ENCODE assay signal across 11 mouse cellular contexts in the genomic region with DNA sequence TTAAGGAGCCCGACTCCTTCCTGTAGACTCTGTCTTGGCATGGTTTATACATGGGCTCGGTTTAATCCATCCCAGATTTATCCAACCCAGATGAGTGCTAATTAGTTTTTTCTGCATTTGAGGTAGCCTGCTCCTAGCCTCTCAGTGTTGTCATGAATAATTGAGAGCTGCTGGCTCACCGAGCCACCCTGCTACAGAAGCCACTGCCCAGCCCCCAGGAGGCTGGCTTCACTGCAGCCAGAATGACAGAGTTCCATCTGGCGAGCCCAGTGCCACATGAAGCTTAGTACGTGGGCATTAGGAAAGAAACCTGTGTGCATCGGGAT. TPM values are rescaled to one million over a fixed set of nuclear protein-coding genes. Genes with fewer than 3 reads are reported as not detected.
DNase-seq lines count a peak whose midpoint lies in the region; ATAC-seq lines count a peak whose summit lies in the region.
"Had no signal": no experiment of that assay in that cellular context is flagged by ENCODE, and none has a peak within 500 bp of the region (broad histone marks: within the 10 kb centered on the region; RNA-seq: fewer than 3 reads in every experiment).

No protein-coding gene starts in this region.

- no peaks in the 10 kb centered on the region for H3K27me3 ChIP-seq in neural tube, embryonic 13.5 days
- H3K27me3 ChIP-seq in forebrain, embryonic 11.5 days (ENCODE audit: control insufficient read depth, insufficient read depth, low read length) = no peaks in the 10 kb centered on the region
- H3K27me3 ChIP-seq in limb, embryonic 11.5 days (ENCODE audit: control insufficient read depth, insufficient read depth, low read length) = no peaks in the 10 kb centered on the region

- DNase-seq in neural tube, embryonic 10.5 days (ENCODE audit: extremely low spot score, low spot score) = no peak
- no peak for DNase-seq in forebrain, embryonic 11.5 days (ENCODE audit: low spot score)
- no peak for DNase-seq in limb, embryonic 11.5 days (ENCODE audit: low spot score)
- peak; percentile 56 for DNase-seq in retina, postnatal 1 day
- no peak for DNase-seq in thymus, postnatal 0 days (ENCODE audit: low spot score)
- no peak for DNase-seq in adrenal gland, postnatal 10 days
- DNase-seq in layer of hippocampus, postnatal 14 days (ENCODE audit: low spot score in 2 of 2) = no peak
- DNase-seq: heart, postnatal 14 days; layer of hippocampus, adult 9-11 months had no signal

- peak; percentile 65; the same call in 1 of the 2 replicates for ATAC-seq in neural tube, embryonic 13.5 days (ENCODE audit: low read depth)
- ATAC-seq in forebrain, embryonic 11.5 days (replicated peaks; ENCODE audit: low FRiP score) = 0 out of 2 replicates have a peak, but pooled peaks have one; percentile 42
- no peak for ATAC-seq in limb, embryonic 11.5 days (ENCODE audit: insufficient number of reproducible peaks, low FRiP score, low TSS enrichment, low read depth)

- H3K9me3 ChIP-seq in neural tube, embryonic 13.5 days = no peaks in the 10 kb centered on the region
- no peaks in the 10 kb centered on the region for H3K9me3 ChIP-seq in forebrain, embryonic 11.5 days (ENCODE audit: control insufficient read depth, low read length)
- H3K9me3 ChIP-seq in limb, embryonic 11.5 days (ENCODE audit: control insufficient read depth, low read length) = no peaks in the 10 kb centered on the region

- H3K4me3 ChIP-seq in neural tube, embryonic 13.5 days = no peak overlapping the region
- H3K4me3 ChIP-seq in forebrain, embryonic 11.5 days (ENCODE audit: low read depth, low read length) = no peak overlapping the region
- no peak overlapping the region for H3K4me3 ChIP-seq in limb, embryonic 11.5 days (ENCODE audit: low read depth, low read length)

- H3K36me3 ChIP-seq in neural tube, embryonic 13.5 days = no peaks in the 10 kb centered on the region
- no peaks in the 10 kb centered on the region for H3K36me3 ChIP-seq in forebrain, embryonic 11.5 days (ENCODE audit: control insufficient read depth, insufficient read depth, low read length)
- H3K36me3 ChIP-seq in limb, embryonic 11.5 days (ENCODE audit: control insufficient read depth, insufficient read depth, low read length) = no peaks in the 10 kb centered on the region

- H3K27ac ChIP-seq in neural tube, embryonic 13.5 days (replicated peaks) = peak overlapping the region; percentile 6; the same call in 1 of the 2 replicates
- no peak overlapping the region for H3K27ac ChIP-seq in forebrain, embryonic 11.5 days (ENCODE audit: low read depth, low read length)
- H3K27ac ChIP-seq in limb, embryonic 11.5 days (replicated peaks; ENCODE audit: low read depth, low read length) = peak overlapping the region; percentile 54; the same call in 1 of the 2 replicates

- no peak overlapping the region for H3K4me2 ChIP-seq in neural tube, embryonic 13.5 days
- no peak overlapping the region for H3K4me2 ChIP-seq in forebrain, embryonic 11.5 days (ENCODE audit: low read depth, low read length, severe bottlenecking)
- no peak overlapping the region for H3K4me2 ChIP-seq in limb, embryonic 11.5 days (ENCODE audit: low read depth, severe bottlenecking)

- WGBS in neural tube, embryonic 13.5 days = 31% methylated on average over 6 of the region's 6 CpGs
- 41% methylated on average over 6 of the region's 6 CpGs for WGBS in forebrain, embryonic 11.5 days
- WGBS in limb, embryonic 11.5 days = 21% methylated on average over 6 of the region's 6 CpGs

- H3K4me1 ChIP-seq in neural tube, embryonic 13.5 days (replicated peaks) = peaks cover 32% of the 10 kb centered on the region
- no peaks in the 10 kb centered on the region; the same call in 1 of the 2 replicates for H3K4me1 ChIP-seq in forebrain, embryonic 11.5 days (replicated peaks; ENCODE audit: control insufficient read depth, insufficient read depth, low read length)
- peaks cover 10% of the 10 kb centered on the region for H3K4me1 ChIP-seq in limb, embryonic 11.5 days (ENCODE audit: control insufficient read depth, insufficient read depth, low read length)

- no peak overlapping the region for H3K9ac ChIP-seq in neural tube, embryonic 13.5 days
- no peak overlapping the region for H3K9ac ChIP-seq in forebrain, embryonic 11.5 days (ENCODE audit: low read length)
- H3K9ac ChIP-seq in limb, embryonic 11.5 days (ENCODE audit: low read length) = no peak overlapping the region

RNA-seq across cellular contexts. Expression of a gene that starts 30.0 kb away (rescaled TPM):
- polyA plus RNA-seq in neural tube, embryonic 13.5 days (2015; fragmentation: Nextera tagmentation; extraction: Ambion mirVana) = 8.6 and 9.9 TPM in 2 replicates
- 0.67 and 0.84 TPM in 2 replicates for polyA plus RNA-seq in forebrain, embryonic 11.5 days (2014; fragmentation: Nextera tagmentation; extraction: Ambion mirVana)
- 1.0 and 1.7 TPM in 2 replicates for polyA plus RNA-seq in limb, embryonic 11.5 days (2014; fragmentation: Nextera tagmentation; extraction: Ambion mirVana)
- polyA plus RNA-seq in thymus, postnatal 0 days (2015; fragmentation: Nextera tagmentation; extraction: Ambion mirVana) = 0.55 TPM in 2 replicates
- total RNA-seq in adrenal gland, postnatal 10 days (2021) = 1 to 10 TPM; 5.3 to 7.8 TPM
- total RNA-seq in layer of hippocampus, postnatal 14 days (2021) = 10 to 100 TPM in 1 of 2 experiments, 1 to 10 TPM in 1; 8.7 to 10.5 TPM
- total RNA-seq: common myeloid progenitor, adult 5-6 weeks had no signal
